Mouse (Mus musculus) olfactory bulb, adult 2 months (tissue): ENCODE measurements around the gene Prrx2. TPM values are rescaled to one million over a fixed set of nuclear protein-coding genes. Genes with fewer than 3 reads are reported as not detected.
A peak's percentile ranks its signal among the peaks of the same experiment; 100 is the strongest.
"Not testable (repeated sequence)": the region's sequence is repeated elsewhere in the genome, so short reads cannot be mapped to it uniquely, and the experiment has no call there.

Experiments
- H3K27ac ChIP-seq: fragments of 200-500 bp; 2 replicates; pipeline ENCODE4 v1.5.1; 2012; ENCODE audit warnings: low read depth, low read length; ENCODE audit not compliant: insufficient read depth
- H3K4me1 ChIP-seq: fragments of 200-500 bp; 2 replicates; pipeline ENCODE4 v1.6.1; 2012; ENCODE audit warnings: low read length; ENCODE audit not compliant: control insufficient read depth, insufficient read depth
- H3K4me3 ChIP-seq: fragments of 200-500 bp; 2 replicates; pipeline ENCODE4 v1.5.1; 2012; ENCODE audit warnings: mild to moderate bottlenecking, low read depth, low read length, moderate library complexity; ENCODE audit not compliant: insufficient read depth
- CTCF ChIP-seq: fragments of 200-500 bp; IDR thresholded peaks from 2 replicates; pipeline ENCODE4 v1.5.1; 2012; ENCODE audit warnings: low read depth, mild to moderate bottlenecking, low read length, moderate library complexity; ENCODE audit not compliant: insufficient read depth
- POLR2A ChIP-seq: fragments of 200-500 bp; IDR thresholded peaks from 2 replicates; pipeline ENCODE4 v1.6.1; 2012; ENCODE audit warnings: mild to moderate bottlenecking, low read depth, low read length, moderate library complexity; ENCODE audit not compliant: insufficient read depth
- WGBS: fragments of 180-500 bp; shearing (Covaris S2); methylation state at CpG from one replicate; pipeline ENCODE4 v1.1.7; 2018; 5-methylcytosine and 5-hydroxymethylcytosine counted together
- polyA plus RNA-seq: library from polyadenylated mRNA; stranded (reverse); fragments of >200 nt; gene quantifications from 2 replicates; pipeline ENCODE4 v1.2.4, GENCODE M21; 2012; ENCODE audit warnings: low replicate concordance; ENCODE audit not compliant: missing spikeins, insufficient read depth, insufficient read length

Gene Prrx2
- polyA plus RNA-seq, 1 experiment, result not detected

DNA sequence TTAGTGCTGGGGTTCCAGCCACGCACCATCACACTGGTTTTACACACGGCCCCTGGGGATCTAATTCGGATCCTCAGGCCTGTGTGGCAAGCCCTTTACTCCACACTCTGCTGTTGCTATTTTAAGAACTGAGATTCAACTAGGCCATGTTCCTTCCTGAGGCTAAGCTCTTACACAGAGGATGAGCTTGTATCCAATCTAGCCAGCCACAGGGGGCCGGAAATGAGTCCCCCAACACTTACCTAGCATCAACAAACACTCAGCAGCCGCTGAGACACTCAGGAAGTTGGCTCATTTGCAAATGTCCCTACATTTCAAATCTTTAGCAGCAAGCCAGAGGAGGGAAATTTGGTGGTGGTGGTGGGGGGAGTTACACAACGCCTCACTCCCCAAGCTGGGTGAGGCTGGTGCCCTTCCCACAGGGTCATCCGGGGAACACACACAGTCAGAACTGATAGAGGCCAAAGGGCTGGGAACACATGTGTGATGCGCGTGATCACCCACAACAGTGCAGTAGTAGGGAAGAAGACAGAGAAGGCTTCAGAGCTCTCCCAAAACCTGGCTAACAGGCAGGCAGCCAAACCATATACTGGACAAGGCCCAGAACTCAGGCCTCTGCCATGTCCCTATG, 92.5 kb downstream of the Prrx2 start:
- Histone ChIP-seq H3K4me1 (peaks cover 22% of the 10 kb centered on the region), H3K4me3 (no peak overlapping the region), H3K27ac (no peak overlapping the region; the same call in 1 of the 2 replicates)
- WGBS, result 62% methylated on average over 9 of the region's 9 CpGs
- TF ChIP-seq POLR2A, result no peak
- TF ChIP-seq CTCF, result peak; percentile 19; the same call in 1 of the 2 replicates

DNA sequence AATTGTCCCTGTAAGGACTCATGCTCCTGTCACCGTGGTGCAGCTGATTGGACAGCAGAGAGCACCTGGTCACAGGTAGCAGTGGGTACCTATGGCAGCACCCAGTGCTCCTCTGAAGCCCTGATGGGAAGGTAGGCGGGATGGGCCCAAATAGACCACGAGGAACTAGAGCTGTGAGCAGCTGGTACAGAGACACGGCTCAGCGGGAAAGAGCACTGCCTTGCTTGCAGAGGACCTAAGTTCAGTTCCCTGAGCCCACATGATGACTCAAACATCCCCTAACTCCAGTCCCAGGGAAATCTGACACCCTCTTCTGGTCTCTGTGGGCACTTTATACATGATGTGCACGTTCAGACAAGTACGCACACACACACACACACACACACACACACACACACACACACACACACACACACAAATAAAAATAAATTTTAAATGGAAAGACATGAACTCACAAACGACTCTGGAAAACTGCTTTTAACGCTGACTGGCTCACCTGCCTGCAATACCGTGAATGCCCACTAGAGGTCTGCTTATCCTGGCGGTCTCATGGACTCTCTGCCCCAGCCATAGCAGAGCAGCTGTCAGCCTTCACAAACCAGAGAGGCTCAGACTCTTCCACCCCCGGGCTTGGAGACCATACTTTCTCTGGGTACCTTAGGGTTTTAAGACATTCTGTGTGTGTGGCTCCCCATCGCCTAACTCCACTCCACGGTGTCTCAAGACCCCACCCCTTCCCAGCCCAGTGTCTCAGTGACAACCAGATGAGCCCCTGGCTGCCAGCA, 93.3 kb downstream of the Prrx2 start:
- H3K27ac ChIP-seq, result no peak overlapping the region
- WGBS, result 25% methylated on average over 14 of the region's 14 CpGs
- no peak for TF ChIP-seq POLR2A
- peak; percentile 36; the same call in 1 of the 2 replicates for TF ChIP-seq CTCF

DNA sequence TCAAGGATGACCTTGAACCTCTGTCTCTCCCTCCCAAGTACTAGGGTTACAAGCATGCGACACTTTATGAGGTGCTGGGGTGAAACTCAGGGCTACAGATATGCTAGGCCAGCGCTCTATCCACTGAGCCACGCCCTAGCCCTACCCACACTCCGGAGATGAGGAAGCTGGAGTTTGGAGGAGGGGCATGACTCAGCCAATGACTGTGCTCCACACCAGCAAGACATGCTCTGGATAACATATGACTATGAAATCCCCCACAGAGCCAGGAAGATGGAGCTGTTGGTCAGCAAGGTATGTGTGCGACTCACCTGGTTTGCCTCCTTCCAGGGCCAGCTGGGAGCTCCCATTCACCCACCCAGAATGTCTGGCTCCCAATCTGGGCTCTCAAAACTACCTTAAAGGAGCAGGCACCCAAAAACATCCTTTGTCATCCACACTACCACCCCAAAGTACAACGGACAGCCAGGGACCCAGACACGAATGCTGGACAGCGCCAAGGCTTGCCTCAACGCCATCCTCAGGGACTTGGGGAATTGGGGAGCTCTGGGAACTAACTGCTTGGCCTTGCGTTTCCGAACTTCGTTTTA, 94.2 kb downstream of the Prrx2 start:
- Histone ChIP-seq H3K4me1 (peaks cover 22% of the 10 kb centered on the region), H3K27ac (no peak overlapping the region), H3K4me3 (peak overlapping the region; percentile 29)
- no peak for TF ChIP-seq CTCF
- TF ChIP-seq POLR2A, result no peak
- 27% methylated on average over 12 of the region's 12 CpGs for WGBS

More for the DNA sequence above, 93.3 kb downstream of the Prrx2 start:
- H3K4me3 ChIP-seq, result no peak overlapping the region
- H3K4me1 ChIP-seq, result peaks cover 22% of the 10 kb centered on the region

DNA sequence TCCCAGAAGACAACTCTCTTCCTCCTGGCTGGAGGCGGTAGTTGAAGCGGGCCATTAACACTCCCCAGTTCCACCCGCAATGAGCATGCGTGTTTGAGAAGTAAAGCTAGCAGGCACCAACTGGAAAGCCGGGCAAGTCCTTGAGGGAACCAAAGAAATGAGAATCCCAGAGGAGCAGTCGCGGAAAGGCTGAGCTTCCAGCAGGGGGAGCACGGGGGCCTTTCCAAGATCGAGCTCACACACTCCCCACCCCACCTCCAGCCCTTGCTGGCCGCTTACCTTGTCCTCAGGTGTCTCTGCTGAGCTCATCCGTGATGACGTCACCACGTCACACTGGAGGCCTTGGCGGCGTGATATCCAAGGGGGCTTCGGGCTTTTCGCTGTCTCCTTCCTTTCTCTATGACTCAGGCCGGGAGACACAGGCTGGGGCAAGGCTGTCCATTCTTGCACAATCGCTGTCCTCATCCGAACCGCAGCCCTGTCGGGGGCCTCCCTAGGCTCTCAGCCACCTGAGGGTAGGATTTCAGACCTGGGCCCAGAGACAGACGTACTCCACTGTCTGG, 94.8 kb downstream of the Prrx2 start, which contains the start of gene Ptges:
TSS of gene Ptges (minus strand) at position 381 of the 563 bp plus-strand sequence.
- peak; percentile 50; the same call in 1 of the 2 replicates for TF ChIP-seq CTCF
- no peak for TF ChIP-seq POLR2A
- H3K4me1 ChIP-seq, result peaks cover 22% of the 10 kb centered on the region
- H3K4me3 ChIP-seq, result peak within 1 kb of the TSS; percentile 29
- 3% methylated on average over 23 of the region's 23 CpGs for WGBS
- no peak within 1 kb of the TSS for H3K27ac ChIP-seq

- 85% methylated on average over 2 of the region's 2 CpGs for WGBS
- H3K27ac ChIP-seq, H3K4me3 ChIP-seq: not testable (repeated sequence)
- H3K4me1 ChIP-seq, result peaks cover 22% of the 10 kb centered on the region
Measured at GRCm38 (mm10) chr2:30930846-30931245, 96.1 kb downstream of the Prrx2 start.

Other genes with a start within 250 kb of the Prrx2 start
- not detected in 2 replicates for gene Cstad, start 239.9 kb upstream of the Prrx2 start, polyA plus RNA-seq
- gene 1700001O22Rik, start 31.3 kb upstream of the Prrx2 start, polyA plus RNA-seq, result not detected in 2 replicates
- not detected in 2 replicates for gene Ntmt1, start 27.1 kb upstream of the Prrx2 start, polyA plus RNA-seq
- gene Asb6, start 4.6 kb upstream of the Prrx2 start, polyA plus RNA-seq, result not detected in 2 replicates
- not detected in 2 replicates for gene Ptges, start 94.9 kb downstream of the Prrx2 start, polyA plus RNA-seq
- gene Tor1b, start 118.0 kb downstream of the Prrx2 start, polyA plus RNA-seq, result not detected in 2 replicates
- not detected in 2 replicates for gene Tor1a, start 133.0 kb downstream of the Prrx2 start, polyA plus RNA-seq
- gene BC005624, start 147.2 kb downstream of the Prrx2 start, polyA plus RNA-seq, result not detected in 2 replicates
- not detected in 2 replicates for gene Usp20, start 147.3 kb downstream of the Prrx2 start, polyA plus RNA-seq